Comparison of ENCODE assay signal across 8 mouse cellular contexts in the genomic region with DNA sequence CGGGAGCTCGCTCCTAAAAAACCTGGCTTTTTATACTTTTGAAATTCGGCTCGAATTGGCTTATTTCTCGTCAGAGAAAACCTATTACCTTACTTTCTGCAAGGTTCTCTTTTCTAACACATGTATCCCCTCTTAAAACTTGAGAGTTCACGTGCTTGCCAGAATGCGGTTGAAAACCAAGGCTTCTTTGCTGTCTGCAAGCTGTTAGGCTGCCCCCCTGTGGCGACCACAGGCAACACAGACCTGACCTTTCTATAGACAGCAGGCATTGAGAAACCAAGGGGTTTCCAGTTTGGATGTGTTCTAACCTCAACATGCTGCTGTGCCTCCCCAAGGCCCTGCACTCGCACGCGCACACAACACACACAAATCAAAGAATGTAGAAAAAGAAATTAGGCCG. TPM values are rescaled to one million over a fixed set of nuclear protein-coding genes. Genes with fewer than 3 reads are reported as not detected.
DNase-seq lines count a peak whose midpoint lies in the region; ATAC-seq and TF ChIP-seq lines count a peak whose summit lies in the region.
"Had no signal": no experiment of that assay in that cellular context is flagged by ENCODE, and none has a peak within 500 bp of the region (broad histone marks: within the 10 kb centered on the region; RNA-seq: fewer than 3 reads in every experiment).

No protein-coding gene starts in this region.

- H3K36me3 ChIP-seq in ES-E14 (ENCODE audit: control insufficient read depth, insufficient read depth, low read length, poor library complexity, severe bottlenecking): no peaks in the 10 kb centered on the region
- no peaks in the 10 kb centered on the region for H3K36me3 ChIP-seq in kidney, embryonic 15.5 days
- no peaks in the 10 kb centered on the region for H3K36me3 ChIP-seq in spleen, adult 2 months (ENCODE audit: control insufficient read depth, insufficient read depth, low read length)

- H3K27me3 ChIP-seq in kidney, embryonic 15.5 days: peaks cover 5% of the 10 kb centered on the region; the same call in 1 of the 2 replicates
- no peaks in the 10 kb centered on the region for H3K27me3 ChIP-seq in spleen, adult 2 months (ENCODE audit: control insufficient read depth, insufficient read depth, low read length)

- WGBS in kidney, embryonic 15.5 days: 22% methylated on average over 12 of the region's 12 CpGs
- WGBS in spleen, adult 2 months: 22% methylated on average over 12 of the region's 12 CpGs

- no peaks in the 10 kb centered on the region for H3K9me3 ChIP-seq in ES-E14 (ENCODE audit: control insufficient read depth, insufficient read depth, low read depth, low read length)
- no peaks in the 10 kb centered on the region for H3K9me3 ChIP-seq in kidney, embryonic 15.5 days (replicated peaks)

- H3K4me3 ChIP-seq in ES-E14 (ENCODE audit: insufficient read depth in 1 of 2, low read depth in 1 of 2, low read length in 2 of 2, poor library complexity in 1 of 2, severe bottlenecking in 1 of 2): 0 out of 4 replicates have a peak overlapping the region, but pooled peaks of 1 of the 2 experiments have one; percentile 29
- H3K4me3 ChIP-seq in kidney, embryonic 15.5 days (replicated peaks): no peak overlapping the region
- H3K4me3 ChIP-seq in spleen, adult 2 months (ENCODE audit: extremely low read depth, insufficient read depth, insufficient read length): no peak overlapping the region

- H3K9ac ChIP-seq in ES-E14 (ENCODE audit: insufficient read depth, low read depth, low read length, poor library complexity, severe bottlenecking): peak overlapping the region; percentile 37
- H3K9ac ChIP-seq in kidney, embryonic 15.5 days: no peak overlapping the region

- H3K4me1 ChIP-seq in ES-E14 (ENCODE audit: control insufficient read depth in 2 of 2, insufficient read depth in 2 of 2, low read length in 2 of 2, poor library complexity in 1 of 2): peaks cover 4 to 20% of the 10 kb centered on the region in 2 experiments
- peaks cover 13% of the 10 kb centered on the region for H3K4me1 ChIP-seq in kidney, embryonic 15.5 days
- no peaks in the 10 kb centered on the region for H3K4me1 ChIP-seq in spleen, adult 2 months (ENCODE audit: control insufficient read depth, insufficient read depth, insufficient read length)

- peak overlapping the region; percentile 35 for H3K4me2 ChIP-seq in kidney, embryonic 15.5 days

- ATAC-seq in kidney, embryonic 15.5 days (replicated peaks; ENCODE audit: low FRiP score): no peak

- in situ Hi-C loops in ES-E14 (cut with MboI; ENCODE audit: low sequenced_read_pairs in 2 of 2, unreplicated experiment in 2 of 2): no loop called here

- TF ChIP-seq POLR2A in spleen, adult 2 months (IDR thresholded peaks at IDR 0.05; ENCODE audit: low read depth, low read length): no peak

- DNase-seq in CD4-positive helper T cell, adult 2 months (ENCODE audit: low read depth, low spot score): peak; percentile 77
- DNase-seq in ES-E14 (ENCODE audit: low read depth, low spot score): peak; percentile 71
- DNase-seq in cerebellum, postnatal 14 days: peak; percentile 85 to 88
- DNase-seq in heart, adult 18-20 months: peak; percentile 60 to 80
- peak; percentile 81 for DNase-seq in lung, postnatal 14 days
- peak; percentile 55 to 73 for DNase-seq in spleen, adult 2 months (ENCODE audit: low read depth in 1 of 2, low spot score in 2 of 2)

- peak overlapping the region; percentile 85 for H3K27ac ChIP-seq in ES-E14 (ENCODE audit: insufficient read depth, low read depth, low read length, poor library complexity, severe bottlenecking)
- peak overlapping the region; percentile 74 for H3K27ac ChIP-seq in kidney, embryonic 15.5 days
- H3K27ac ChIP-seq in spleen, adult 2 months (ENCODE audit: insufficient read depth, low read length): no peak overlapping the region
- H3K27ac ChIP-seq: macrophage had no signal

- TF ChIP-seq CTCF in spleen, adult 2 months (IDR thresholded peaks at IDR 0.05; ENCODE audit: extremely low read depth, insufficient read depth, insufficient read length, insufficient replicate concordance): peak; percentile 76; the same call in 1 of the 2 replicates

TF ChIP-seq in ES-E14, 5 proteins besides CTCF, POLR2A, EP300 and RAD21:
- TF ChIP-seq HCFC1 (IDR thresholded peaks at IDR 0.05; ENCODE audit: borderline replicate concordance, insufficient read depth, low read length) (no peak), ZNF384 (IDR thresholded peaks at IDR 0.05; ENCODE audit: low read depth, low read length) (peak; percentile 42; the same call in 1 of the 2 replicates)

RNA-seq across cellular contexts. Expression of gene Slc29a2, which starts 6.9 kb away (rescaled TPM):
- 21.0 and 33.4 TPM in 2 replicates for total RNA-seq in ES-E14 (2012; rRNA removed)
- total RNA-seq in heart, adult 18-20 months (2021): 1 to 10 TPM; 6.9 to 8.8 TPM
- polyA plus RNA-seq in kidney, embryonic 15.5 days (2015; fragmentation: Nextera tagmentation; extraction: Ambion mirVana): 6.0 and 7.0 TPM in 2 replicates
- 6.8 and 8.8 TPM in 2 replicates for polyA plus RNA-seq in spleen, adult 2 months (2012; rRNA removed)

RNA-seq across cellular contexts. Expression of gene B4gat1, which starts 21.8 kb away (rescaled TPM):
- total RNA-seq in ES-E14 (2012; rRNA removed): 14.1 and 27.2 TPM in 2 replicates
- 10 to 100 TPM; 46.0 TPM for total RNA-seq in heart, adult 18-20 months (2021)
- 51.0 and 51.7 TPM in 2 replicates for polyA plus RNA-seq in kidney, embryonic 15.5 days (2015; fragmentation: Nextera tagmentation; extraction: Ambion mirVana)
- polyA plus RNA-seq in spleen, adult 2 months (2012; rRNA removed): 9.7 and 12.0 TPM in 2 replicates

RNA-seq across cellular contexts. Expression of gene AC124502.3, which starts 21.9 kb away (rescaled TPM):
- total RNA-seq in ES-E14 (2012; rRNA removed): 3.2 and 4.3 TPM in 2 replicates
- 1 to 10 TPM in 1 of 2 experiments, under 1 TPM in 1; 0.93 to 2.7 TPM for total RNA-seq in heart, adult 18-20 months (2021)
- 2.1 and 2.3 TPM in 2 replicates for polyA plus RNA-seq in kidney, embryonic 15.5 days (2015; fragmentation: Nextera tagmentation; extraction: Ambion mirVana)
- 0.36 and 0.79 TPM in 2 replicates for polyA plus RNA-seq in spleen, adult 2 months (2012; rRNA removed)

RNA-seq across cellular contexts. Expression of gene Brms1, which starts 24.4 kb away (rescaled TPM):
- 18.6 and 24.1 TPM in 2 replicates for total RNA-seq in ES-E14 (2012; rRNA removed)
- 10 to 100 TPM; 11.8 to 16.2 TPM for total RNA-seq in heart, adult 18-20 months (2021)
- 44.0 and 51.6 TPM in 2 replicates for polyA plus RNA-seq in kidney, embryonic 15.5 days (2015; fragmentation: Nextera tagmentation; extraction: Ambion mirVana)
- polyA plus RNA-seq in spleen, adult 2 months (2012; rRNA removed): 35.8 and 44.7 TPM in 2 replicates

RNA-seq across cellular contexts. Expression of gene Npas4, which starts 26.7 kb away (rescaled TPM):
- 0.05 and 0.09 TPM in 2 replicates for total RNA-seq in ES-E14 (2012; rRNA removed)
- under 1 TPM in 1 of 2 experiments, not detected in 1; 0.10 TPM for total RNA-seq in heart, adult 18-20 months (2021)
- polyA plus RNA-seq in kidney, embryonic 15.5 days (2015; fragmentation: Nextera tagmentation; extraction: Ambion mirVana): 0.18 TPM in 1 of 2 replicates, not detected in the other
- polyA plus RNA-seq in spleen, adult 2 months (2012; rRNA removed): 0.72 and 1.1 TPM in 2 replicates
